Mouse (Mus musculus): ENCODE measurements around the gene AC124502.3. TPM values are rescaled to one million over a fixed set of nuclear protein-coding genes. Genes with fewer than 3 reads are reported as not detected.

Gene AC124502.3
- total RNA-seq, 2 experiments from 2014 or later, result 6.3 to 7.0 TPM

GRCm38 (mm10) chr19:5095887-5096474 is 57.3 kb downstream of the AC124502.3 start:
- intact Hi-C loops (cut with DNase I), result loop anchor here (2.0 kb wide), 1 partner anchor 55 kb away; no protein-coding TSS in a partner anchor
- DNase-seq (ENCODE audit: extremely low spot score in 1 of 2, low spot score in 2 of 2), result peak in 1 of 2 experiments; percentile 64

GRCm38 (mm10) chr19:5097521-5098362 is 59.1 kb downstream of the AC124502.3 start:
- intact Hi-C loops (cut with DNase I), result no loop called here
- DNase-seq (ENCODE audit: extremely low spot score in 1 of 2, low spot score in 2 of 2), result peak in 1 of 2 experiments; percentile 39

GRCm38 (mm10) chr19:5098363-5099143 is 59.9 kb downstream of the AC124502.3 start, which contains the start of gene Cnih2:
Gene Cnih2, minus strand, starts transcription at chr19:5098521.
- DNase-seq (ENCODE audit: extremely low spot score in 1 of 2, low spot score in 2 of 2), result peak in 1 of 2 experiments; percentile 86
- intact Hi-C loops (cut with DNase I), result no loop called here

Other genes with a start within 250 kb of the AC124502.3 start
- gene Rbm4, start 245.0 kb upstream of the AC124502.3 start, total RNA-seq (2021), result 10 to 100 TPM; 68.0 to 68.9 TPM
- gene Gm21992, start 227.3 kb upstream of the AC124502.3 start, total RNA-seq (2021), result 10 to 100 TPM; 16.0 to 16.2 TPM
- gene Rbm14, start 227.3 kb upstream of the AC124502.3 start, total RNA-seq (2021), result 10 to 100 TPM; 52.7 to 57.0 TPM
- 10 to 100 TPM; 37.4 to 38.6 TPM for gene Ccs, start 199.6 kb upstream of the AC124502.3 start, total RNA-seq (2021)
- gene Ccdc87, start 199.5 kb upstream of the AC124502.3 start, total RNA-seq (2021), result 1 to 10 TPM; 2.4 to 2.9 TPM
- gene Ctsf, start 183.8 kb upstream of the AC124502.3 start, total RNA-seq (2021), result 100 to 1,000 TPM in 1 of 2 experiments, 10 to 100 TPM in 1; 99.2 to 106 TPM
- 1 to 10 TPM; 3.1 to 3.9 TPM for gene Actn3, start 161.0 kb upstream of the AC124502.3 start, total RNA-seq (2021)
- gene Zdhhc24, start 160.2 kb upstream of the AC124502.3 start, total RNA-seq (2021), result 10 to 100 TPM; 22.7 to 27.8 TPM
- 10 to 100 TPM; 36.7 to 41.8 TPM for gene Bbs1, start 132.3 kb upstream of the AC124502.3 start, total RNA-seq (2021)
- 10 to 100 TPM; 62.2 to 67.0 TPM for gene Dpp3, start 110.6 kb upstream of the AC124502.3 start, total RNA-seq (2021)
- 10 to 100 TPM; 16.4 to 17.6 TPM for gene Peli3, start 95.8 kb upstream of the AC124502.3 start, total RNA-seq (2021)
- 10 to 100 TPM; 60.8 to 61.0 TPM for gene Mrpl11, start 76.7 kb upstream of the AC124502.3 start, total RNA-seq (2021)
- gene Npas4, start 48.6 kb upstream of the AC124502.3 start, total RNA-seq (2021), result 10 to 100 TPM in 1 of 2 experiments, 1 to 10 TPM in 1; 9.1 to 10.8 TPM
- gene Slc29a2, start 15.0 kb upstream of the AC124502.3 start, total RNA-seq (2021), result 10 to 100 TPM; 22.0 to 24.1 TPM
- gene B4gat1, start 65 bp upstream of the AC124502.3 start, total RNA-seq (2021), result 100 to 1,000 TPM; 133 to 136 TPM
- gene Brms1, start 2.5 kb downstream of the AC124502.3 start, total RNA-seq (2021), result 1 to 10 TPM; 6.6 to 8.8 TPM
- gene Rin1, start 11.6 kb downstream of the AC124502.3 start, total RNA-seq (2021), result 10 to 100 TPM; 16.9 to 24.1 TPM
- 10 to 100 TPM in 1 of 2 experiments, 1 to 10 TPM in 1; 9.5 to 12.2 TPM for gene Cd248, start 29.2 kb downstream of the AC124502.3 start, total RNA-seq (2021)
- gene Tmem151a, start 46.6 kb downstream of the AC124502.3 start, total RNA-seq (2021), result 100 to 1,000 TPM; 115 to 122 TPM
- 10 to 100 TPM; 27.3 to 30.4 TPM for gene Yif1a, start 49.6 kb downstream of the AC124502.3 start, total RNA-seq (2021)
- gene Cnih2, start 59.6 kb downstream of the AC124502.3 start, total RNA-seq (2021), result 100 to 1,000 TPM; 379 to 384 TPM
- 100 to 1,000 TPM; 167 to 168 TPM for gene Rab1b, start 68.2 kb downstream of the AC124502.3 start, total RNA-seq (2021)
- gene Klc2, start 79.7 kb downstream of the AC124502.3 start, total RNA-seq (2021), result 100 to 1,000 TPM; 186 to 195 TPM
- gene Pacs1, start 234.2 kb downstream of the AC124502.3 start, total RNA-seq (2021), result 10 to 100 TPM; 77.2 to 77.9 TPM

Data from left cerebral cortex, postnatal 10 days (tissue).